Mouse (Mus musculus): ENCODE measurements around the gene Zfp385b. TPM values are rescaled to one million over a fixed set of nuclear protein-coding genes. Genes with fewer than 3 reads are reported as not detected.
A peak's percentile ranks its signal among the peaks of the same experiment; 100 is the strongest.

The Zfp385b gene
- polyA plus RNA-seq, 1 experiment, result 66.9 TPM

DNA sequence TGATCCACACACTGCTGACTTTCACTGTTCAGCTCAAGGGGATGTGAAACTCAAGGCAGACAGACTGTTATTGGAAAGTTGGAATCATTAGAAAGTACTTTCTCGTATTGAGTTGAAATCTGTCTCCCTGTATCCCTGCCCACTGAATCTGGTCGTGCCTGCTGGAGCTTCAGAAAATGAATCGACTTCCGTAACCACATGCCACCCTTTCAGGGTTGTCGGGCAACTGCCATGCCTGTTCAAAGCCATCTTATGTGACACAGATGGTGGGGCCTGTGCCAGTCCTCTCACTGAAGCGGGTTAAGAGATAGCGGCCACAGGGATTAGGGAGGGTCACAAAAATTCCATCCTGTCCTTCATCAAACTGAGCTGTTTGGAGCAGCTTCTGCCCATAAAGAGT is 14.7 kb downstream of the Zfp385b start:
- 10% methylated on average over 7 of the region's 7 CpGs for WGBS
- H3K27ac ChIP-seq (ENCODE audit: insufficient read depth, low read length), result peak overlapping the region; percentile 48; the same call in 1 of the 2 replicates

DNA sequence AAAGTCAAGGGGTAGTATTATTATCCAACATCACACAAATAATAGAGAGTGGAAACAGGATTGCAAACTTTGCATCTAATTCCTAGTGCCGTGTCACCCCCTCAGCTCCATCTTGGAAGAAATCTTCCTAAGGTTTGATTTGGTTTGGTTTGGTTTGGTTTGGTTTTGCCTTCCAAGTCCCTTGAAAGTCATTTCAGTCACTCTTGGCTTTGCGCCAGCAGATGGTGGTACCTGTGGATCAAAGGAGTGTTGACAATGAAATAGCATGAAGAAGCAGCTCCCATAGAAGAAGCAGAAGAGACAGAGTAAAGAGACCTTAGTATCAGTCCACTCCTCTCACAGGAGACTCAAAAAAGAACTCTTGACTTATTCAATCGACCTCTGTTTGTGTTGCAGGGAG is 17.1 kb downstream of the Zfp385b start:
- H3K27ac ChIP-seq (ENCODE audit: insufficient read depth, low read length), result no peak overlapping the region
- 87% methylated on average over 3 of the region's 3 CpGs for WGBS
- H3K4me1 ChIP-seq (ENCODE audit: control insufficient read depth, insufficient read depth, low read length), result peaks cover 56% of the 10 kb centered on the region
- H3K4me3 ChIP-seq (replicated peaks; ENCODE audit: insufficient read depth, low read depth, low read length), result no peak overlapping the region
- DNase-seq, result peak; percentile 38 to 46
- no peaks in the 10 kb centered on the region for H3K27me3 ChIP-seq (ENCODE audit: control insufficient read depth, insufficient read depth, low read length)
- TF ChIP-seq POLR2A (IDR thresholded peaks at IDR 0.05; ENCODE audit: borderline replicate concordance, insufficient read depth, low read length) (no peak), CTCF (IDR thresholded peaks at IDR 0.05; ENCODE audit: borderline replicate concordance, insufficient read depth, low read depth, low read length) (no peak)

More for the DNA sequence above, 14.7 kb downstream of the Zfp385b start:
- H3K4me3 ChIP-seq (replicated peaks; ENCODE audit: insufficient read depth, low read depth, low read length), result no peak overlapping the region
- no peaks in the 10 kb centered on the region for H3K27me3 ChIP-seq (ENCODE audit: control insufficient read depth, insufficient read depth, low read length)
- TF ChIP-seq CTCF (IDR thresholded peaks at IDR 0.05; ENCODE audit: borderline replicate concordance, insufficient read depth, low read depth, low read length) (no peak), POLR2A (IDR thresholded peaks at IDR 0.05; ENCODE audit: borderline replicate concordance, insufficient read depth, low read length) (no peak)
- DNase-seq, result peak; percentile 66 to 80
- H3K4me1 ChIP-seq (ENCODE audit: control insufficient read depth, insufficient read depth, low read length), result peaks cover 43% of the 10 kb centered on the region

DNA sequence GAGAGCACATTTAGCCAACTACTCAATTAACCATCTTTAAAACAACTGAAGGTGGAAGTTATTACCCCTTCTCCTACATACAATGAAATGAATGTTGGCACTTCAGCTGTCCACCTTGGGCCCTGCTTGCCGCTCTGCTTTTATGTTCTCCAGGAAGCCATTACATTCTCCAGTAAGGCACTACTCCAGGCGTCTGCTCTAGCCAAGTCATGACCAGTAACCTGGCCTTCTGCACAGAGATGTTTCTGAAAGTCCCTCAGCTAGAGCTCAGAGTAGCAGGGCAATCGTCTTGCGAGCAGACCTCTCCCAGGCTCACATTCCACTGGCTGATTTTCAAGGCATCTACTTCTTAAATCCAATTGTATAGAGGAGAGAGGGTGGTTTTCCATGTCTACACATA is 18.0 kb downstream of the Zfp385b start:
- DNase-seq, result peak; percentile 60 to 71
- H3K27ac ChIP-seq (ENCODE audit: insufficient read depth, low read length), result peak overlapping the region; percentile 81
- peaks cover 57% of the 10 kb centered on the region for H3K4me1 ChIP-seq (ENCODE audit: control insufficient read depth, insufficient read depth, low read length)
- 21% methylated on average over 4 of the region's 4 CpGs for WGBS
- H3K4me3 ChIP-seq (replicated peaks; ENCODE audit: insufficient read depth, low read depth, low read length), result no peak overlapping the region
- no peak for TF ChIP-seq CTCF (IDR thresholded peaks at IDR 0.05; ENCODE audit: borderline replicate concordance, insufficient read depth, low read depth, low read length)
- no peak for TF ChIP-seq POLR2A (IDR thresholded peaks at IDR 0.05; ENCODE audit: borderline replicate concordance, insufficient read depth, low read length)
- H3K27me3 ChIP-seq (ENCODE audit: control insufficient read depth, insufficient read depth, low read length), result no peaks in the 10 kb centered on the region

DNA sequence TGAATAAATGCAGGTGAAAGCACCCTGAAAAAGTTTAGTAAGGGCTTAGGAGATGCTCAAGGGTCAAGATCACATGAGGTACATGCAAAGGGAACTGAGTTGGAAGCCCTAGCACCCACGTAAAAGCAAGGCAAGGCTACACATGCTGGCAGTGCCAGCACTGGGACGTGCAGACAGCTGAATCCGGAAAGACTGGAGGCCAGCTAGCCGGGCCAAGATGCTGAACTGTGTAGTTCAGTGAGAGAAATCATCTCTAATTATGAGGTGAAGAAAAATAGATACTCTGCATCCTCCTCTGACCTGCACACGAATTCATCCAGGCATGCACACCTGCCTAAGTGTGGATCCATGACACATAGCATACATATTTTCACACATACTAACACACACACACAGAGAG is 18.4 kb downstream of the Zfp385b start:
- 11% methylated on average over 5 of the region's 5 CpGs for WGBS
- peaks cover 61% of the 10 kb centered on the region for H3K4me1 ChIP-seq (ENCODE audit: control insufficient read depth, insufficient read depth, low read length)
- H3K27ac ChIP-seq (ENCODE audit: insufficient read depth, low read length), result peak overlapping the region; percentile 81
- H3K4me3 ChIP-seq (replicated peaks; ENCODE audit: insufficient read depth, low read depth, low read length), result no peak overlapping the region
- no peaks in the 10 kb centered on the region for H3K27me3 ChIP-seq (ENCODE audit: control insufficient read depth, insufficient read depth, low read length)
- DNase-seq, result peak; percentile 52 to 60
- TF ChIP-seq CTCF (IDR thresholded peaks at IDR 0.05; ENCODE audit: borderline replicate concordance, insufficient read depth, low read depth, low read length) (no peak), POLR2A (IDR thresholded peaks at IDR 0.05; ENCODE audit: borderline replicate concordance, insufficient read depth, low read length) (no peak)

DNA sequence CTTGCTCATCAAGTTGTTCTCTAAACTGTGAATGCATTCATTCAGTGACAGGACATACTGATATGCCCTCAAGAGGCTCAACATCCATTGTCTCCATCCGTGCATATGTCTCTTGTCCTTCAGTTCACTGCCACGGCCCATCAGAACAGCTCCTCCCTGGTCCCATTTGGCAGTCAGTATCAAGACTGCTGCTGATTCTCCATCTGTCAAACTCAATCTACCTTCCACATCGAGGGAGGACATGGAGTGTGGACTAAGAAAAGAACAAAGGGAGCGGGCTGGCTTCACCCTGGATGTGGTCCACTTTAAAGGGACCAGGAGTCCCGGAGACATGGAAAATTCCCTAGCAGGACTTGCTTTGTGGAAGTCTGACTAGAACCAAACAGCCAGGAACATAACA is 22.2 kb downstream of the Zfp385b start:
- 7% methylated on average over 5 of the region's 5 CpGs for WGBS
- no peak overlapping the region for H3K4me3 ChIP-seq (replicated peaks; ENCODE audit: insufficient read depth, low read depth, low read length)
- no peak for TF ChIP-seq CTCF (IDR thresholded peaks at IDR 0.05; ENCODE audit: borderline replicate concordance, insufficient read depth, low read depth, low read length)
- no peak; the same call in 1 of the 2 replicates for TF ChIP-seq POLR2A (IDR thresholded peaks at IDR 0.05; ENCODE audit: borderline replicate concordance, insufficient read depth, low read length)
- peak; percentile 85 to 97 for DNase-seq
- H3K27me3 ChIP-seq (ENCODE audit: control insufficient read depth, insufficient read depth, low read length), result no peaks in the 10 kb centered on the region
- H3K4me1 ChIP-seq (ENCODE audit: control insufficient read depth, insufficient read depth, low read length), result peaks cover 69% of the 10 kb centered on the region
- H3K27ac ChIP-seq (ENCODE audit: insufficient read depth, low read length), result peak overlapping the region; percentile 77

DNA sequence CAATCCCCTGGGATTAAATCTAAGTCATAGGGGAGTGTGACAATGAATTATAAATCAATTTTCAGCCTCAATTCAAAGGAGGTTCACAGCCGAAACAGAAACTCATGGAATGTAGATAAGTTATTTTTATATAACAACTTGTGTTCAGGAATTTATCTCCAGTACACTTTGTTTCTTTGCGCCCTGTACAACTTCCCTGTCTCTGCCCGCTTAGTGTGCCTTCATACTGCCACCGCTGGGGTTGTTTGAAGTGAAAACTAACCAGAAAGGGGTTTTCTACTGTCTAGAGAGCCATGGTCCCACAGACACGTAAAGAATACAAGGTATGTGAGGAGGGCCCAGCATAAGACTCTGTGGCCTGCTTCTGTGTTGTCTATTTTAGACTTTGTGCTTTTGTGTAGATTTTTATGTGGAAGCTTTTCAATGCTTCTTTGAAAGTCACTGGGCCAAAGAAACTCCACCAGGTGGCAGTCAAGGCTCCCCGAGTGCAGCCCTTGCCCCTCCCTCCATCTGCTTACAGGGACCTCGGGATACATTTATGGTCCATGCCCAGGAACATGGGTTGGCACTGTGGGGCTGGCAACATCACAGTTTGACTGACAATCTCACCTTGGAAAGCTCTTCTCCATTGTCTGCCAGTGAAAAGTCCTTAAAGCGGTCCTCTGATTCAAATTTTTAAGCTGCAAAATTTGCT is 23.4 kb downstream of the Zfp385b start:
- peak; percentile 74 for TF ChIP-seq CTCF (IDR thresholded peaks at IDR 0.05; ENCODE audit: borderline replicate concordance, insufficient read depth, low read depth, low read length)
- no peak for TF ChIP-seq POLR2A (IDR thresholded peaks at IDR 0.05; ENCODE audit: borderline replicate concordance, insufficient read depth, low read length)
- Histone ChIP-seq H3K27me3 (ENCODE audit: control insufficient read depth, insufficient read depth, low read length) (no peaks in the 10 kb centered on the region), H3K4me3 (replicated peaks; ENCODE audit: insufficient read depth, low read depth, low read length) (no peak overlapping the region), H3K27ac (ENCODE audit: insufficient read depth, low read length) (peak overlapping the region; percentile 93), H3K4me1 (ENCODE audit: control insufficient read depth, insufficient read depth, low read length) (peaks cover 66% of the 10 kb centered on the region)
- DNase-seq, result peak; percentile 82 to 88
- 52% methylated on average over 8 of the region's 8 CpGs for WGBS

DNA sequence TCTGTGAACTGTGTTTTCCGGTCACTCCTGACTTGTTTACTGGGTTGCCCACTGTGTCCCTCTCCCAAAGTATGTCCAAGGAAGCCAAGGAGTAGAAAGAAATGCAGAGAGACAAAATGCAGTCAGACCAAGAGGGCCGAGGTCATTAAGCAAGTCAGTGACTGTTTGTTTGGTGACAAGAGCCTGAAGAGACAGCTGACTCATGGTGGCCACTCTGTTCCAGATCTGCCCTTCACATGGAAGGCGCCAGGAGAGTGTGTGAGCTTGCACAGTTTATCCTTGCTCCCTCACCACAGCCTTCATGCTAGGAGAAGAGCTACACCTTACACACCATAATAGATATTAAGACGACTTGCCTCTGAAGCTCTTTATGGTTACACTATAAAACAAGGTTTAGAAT is 28.6 kb downstream of the Zfp385b start:
- 58% methylated on average over 4 of the region's 4 CpGs for WGBS
- TF ChIP-seq POLR2A (IDR thresholded peaks at IDR 0.05; ENCODE audit: borderline replicate concordance, insufficient read depth, low read length) (no peak), CTCF (IDR thresholded peaks at IDR 0.05; ENCODE audit: borderline replicate concordance, insufficient read depth, low read depth, low read length) (no peak)
- H3K27ac ChIP-seq (ENCODE audit: insufficient read depth, low read length), result no peak overlapping the region; the same call in 1 of the 2 replicates
- peaks cover 49% of the 10 kb centered on the region for H3K4me1 ChIP-seq (ENCODE audit: control insufficient read depth, insufficient read depth, low read length)
- peak; percentile 37 to 54 for DNase-seq
- H3K4me3 ChIP-seq (replicated peaks; ENCODE audit: insufficient read depth, low read depth, low read length), result no peak overlapping the region
- H3K27me3 ChIP-seq (ENCODE audit: control insufficient read depth, insufficient read depth, low read length), result no peaks in the 10 kb centered on the region

DNA sequence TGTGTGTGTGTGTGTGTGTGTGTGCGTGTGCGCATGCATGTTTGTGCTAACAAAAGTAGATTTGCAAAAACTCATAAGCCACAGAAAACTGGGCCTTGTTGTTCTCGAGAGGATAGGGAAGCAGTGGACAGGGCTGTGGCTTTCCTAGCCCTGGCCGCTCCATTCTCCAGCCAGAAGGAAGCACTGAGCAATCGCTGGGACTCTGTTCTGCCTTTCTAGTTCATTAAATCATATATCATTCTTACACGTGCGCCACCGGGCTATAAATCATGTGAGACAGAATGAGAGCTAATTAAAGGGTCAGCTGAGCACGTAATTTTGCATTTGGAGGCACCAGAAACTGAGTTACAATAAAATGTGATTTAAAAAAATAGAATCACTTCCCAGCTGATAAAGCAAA is 29.1 kb downstream of the Zfp385b start:
- peak in 1 of 2 experiments; percentile 19 for DNase-seq
- no peaks in the 10 kb centered on the region for H3K27me3 ChIP-seq (ENCODE audit: control insufficient read depth, insufficient read depth, low read length)
- no peak for TF ChIP-seq CTCF (IDR thresholded peaks at IDR 0.05; ENCODE audit: borderline replicate concordance, insufficient read depth, low read depth, low read length)
- TF ChIP-seq POLR2A (IDR thresholded peaks at IDR 0.05; ENCODE audit: borderline replicate concordance, insufficient read depth, low read length), result no peak
- peaks cover 46% of the 10 kb centered on the region for H3K4me1 ChIP-seq (ENCODE audit: control insufficient read depth, insufficient read depth, low read length)
- peak overlapping the region; percentile 50 for H3K27ac ChIP-seq (ENCODE audit: insufficient read depth, low read length)
- WGBS, result 46% methylated on average over 9 of the region's 9 CpGs
- no peak overlapping the region for H3K4me3 ChIP-seq (replicated peaks; ENCODE audit: insufficient read depth, low read depth, low read length)

All from cerebellum, adult 2 months (tissue).